Mouse (Mus musculus): Measurements from ENCODE around the gene Cnksr3.

DNA sequence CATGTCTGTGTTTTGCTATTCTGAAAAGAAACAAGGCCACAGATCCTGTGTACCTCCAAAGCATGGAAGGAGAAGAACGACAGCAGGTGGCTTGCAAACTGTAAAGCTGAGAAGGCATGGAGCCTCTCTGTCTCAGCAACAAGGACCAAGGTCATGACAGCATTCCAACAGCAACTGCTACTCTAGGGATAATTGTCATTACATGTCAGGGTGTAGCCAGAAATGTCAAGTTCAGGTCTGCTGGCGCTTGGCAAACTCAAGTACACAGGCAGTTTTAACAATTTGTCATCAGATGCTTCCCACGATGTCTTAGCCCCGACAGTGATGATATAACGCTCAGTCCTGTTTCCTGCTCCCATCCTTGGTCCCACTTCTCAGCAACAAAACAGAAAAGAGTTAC, 26.0 kb downstream of the Cnksr3 start:
- TF ChIP-seq POLR2A (IDR thresholded peaks at IDR 0.05; ENCODE audit: low read depth, low read length) = no peak
- TF ChIP-seq CTCF (IDR thresholded peaks at IDR 0.05; ENCODE audit: extremely low read depth, insufficient read length, insufficient replicate concordance, low read depth, low read length) = no peak

All from small intestine, adult 2 months (tissue).